Mouse (Mus musculus) embryonic fibroblast, embryonic 13.5 days (primary cell): ENCODE results near the gene Slc22a1.

ENCODE experiments used
- CTCF ChIP-seq: IDR thresholded peaks from 2 replicates; pipeline ENCODE4 v1.5.1; 2011; ENCODE audit warnings: mild to moderate bottlenecking, control low read depth, low read length, moderate library complexity, borderline replicate concordance; ENCODE audit not compliant: insufficient read depth
- POLR2A ChIP-seq: IDR thresholded peaks from 2 replicates; pipeline ENCODE4 v1.6.1; 2011; ENCODE audit warnings: low read depth, mild to moderate bottlenecking, control low read depth, low read length, moderate library complexity

- TF ChIP-seq CTCF (no peak), POLR2A (no peak)
Measured at GRCm38 (mm10) chr17:12684928-12685624, 9.4 kb upstream of the Slc22a1 start.
